Mouse (Mus musculus): ENCODE measurements around the gene Ajap1. TPM values are rescaled to one million over a fixed set of nuclear protein-coding genes. Genes with fewer than 3 reads are reported as not detected.

Ajap1 gene
- total RNA-seq (2021), result under 1 TPM; 0.11 to 0.17 TPM

GRCm38 (mm10) chr4:153482459-153483338 lies at the start of gene Ajap1:
TSS of gene Ajap1 (minus strand) at chr4:153482811.
- intact Hi-C loops (cut with DNase I), result loop anchor here (5.0 kb wide), 2 partner anchors 305 to 950 kb away; no protein-coding TSS in a partner anchor
- no peak for DNase-seq

DNA sequence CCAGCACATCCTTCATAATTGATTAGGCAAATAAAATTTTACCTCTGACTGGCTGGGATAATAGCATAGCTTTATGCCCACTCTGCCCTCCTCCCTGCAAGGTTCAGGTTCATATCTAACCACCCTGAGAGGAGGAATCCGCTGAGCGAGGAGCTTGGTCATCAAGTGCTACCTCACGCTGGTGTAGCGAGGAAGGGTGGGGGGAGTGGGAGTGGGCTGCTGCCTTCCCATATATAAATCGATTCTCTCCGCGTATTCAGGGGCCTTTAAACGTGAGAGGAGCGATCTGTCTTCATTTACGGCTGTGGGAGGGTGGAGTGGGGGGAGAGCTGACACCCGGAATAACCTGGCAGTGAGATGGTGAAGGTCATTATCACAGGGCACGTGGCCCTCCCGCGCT lies 47.9 kb upstream of the Ajap1 start:
- no peak for DNase-seq
- intact Hi-C loops (cut with DNase I), result no loop called here

DNA sequence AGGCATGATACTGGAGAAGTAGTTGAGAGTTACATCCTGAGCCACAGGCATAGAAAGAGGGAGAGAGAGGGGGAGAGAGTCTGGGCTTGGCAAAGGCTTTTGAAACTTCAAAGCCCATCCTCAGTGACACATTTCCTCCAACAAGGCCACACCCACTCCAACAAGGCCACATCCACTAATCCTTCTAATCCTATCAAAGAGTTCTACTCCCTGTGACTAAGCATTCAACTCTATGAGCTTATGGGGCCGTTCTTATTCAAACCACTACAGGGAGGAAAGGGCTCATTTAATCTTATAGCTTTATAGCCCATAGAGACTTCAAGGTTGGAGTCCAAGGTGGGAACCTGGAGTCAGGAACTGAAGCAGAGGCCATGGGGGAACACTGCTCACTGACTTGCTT lies 39.0 kb upstream of the Ajap1 start:
- intact Hi-C loops (cut with DNase I), result no loop called here
- no peak for DNase-seq

DNA sequence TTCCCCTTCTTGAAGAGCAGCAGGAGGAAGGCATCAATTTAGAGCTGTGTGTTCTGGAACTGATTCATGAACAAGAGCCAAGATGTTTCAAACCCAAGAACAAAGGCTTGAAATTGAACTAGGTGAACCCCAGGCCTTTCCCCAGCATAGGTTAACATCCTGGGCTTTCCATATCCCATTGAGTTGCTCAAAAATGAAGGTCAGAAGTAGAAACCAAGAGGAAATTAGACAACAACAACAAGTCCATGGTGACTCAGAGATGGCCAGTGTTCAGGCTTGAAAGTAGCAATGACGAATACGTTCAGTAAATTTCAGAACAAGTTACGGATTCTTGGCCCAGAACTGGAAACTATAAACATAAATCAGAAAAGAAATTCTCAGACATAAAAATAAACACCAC lies 37.3 kb upstream of the Ajap1 start:
- no peak for DNase-seq
- intact Hi-C loops (cut with DNase I), result no loop called here

DNA sequence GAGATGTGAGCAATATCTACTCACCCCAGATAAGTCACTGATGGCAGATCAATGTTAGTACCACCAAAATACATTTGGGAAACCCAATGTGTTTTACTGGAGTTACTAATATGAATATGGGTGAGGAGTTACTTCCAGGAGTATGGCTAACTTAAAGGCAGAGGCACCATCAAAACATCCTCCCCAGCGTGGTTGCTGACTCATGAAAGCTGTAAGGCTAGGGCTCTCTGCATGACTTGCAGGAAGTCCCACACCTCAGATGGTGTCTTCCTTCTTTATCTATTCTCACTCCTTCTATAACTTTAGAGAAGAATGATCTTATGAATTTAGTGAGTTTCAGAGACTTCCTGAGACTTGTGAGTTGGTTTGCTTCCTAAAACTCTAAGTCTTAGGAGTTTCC lies 36.7 kb upstream of the Ajap1 start:
- no peak for DNase-seq
- intact Hi-C loops (cut with DNase I), result no loop called here

GRCm38 (mm10) chr4:153515786-153516185 lies 33.2 kb upstream of the Ajap1 start:
- no peak for DNase-seq

DNA sequence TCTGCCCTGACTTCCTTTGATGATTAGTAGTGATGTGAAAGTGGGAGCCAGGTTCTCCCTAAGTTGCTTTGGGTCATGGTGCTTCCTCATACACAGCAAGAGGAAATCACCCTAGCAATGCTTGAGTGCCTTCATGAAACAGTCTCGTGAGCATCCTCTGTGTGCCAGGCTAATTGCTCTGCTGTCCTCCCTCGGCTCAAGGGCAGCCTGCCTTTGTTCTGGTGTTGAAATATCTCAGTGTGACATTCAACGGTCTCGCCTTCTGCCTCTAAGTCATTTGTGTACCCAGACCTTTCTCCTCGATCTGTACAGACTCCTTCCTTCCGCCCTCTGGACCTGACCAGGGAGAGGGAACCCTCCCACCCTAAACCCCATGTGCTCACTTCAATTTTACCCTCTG lies 31.5 kb upstream of the Ajap1 start:
- intact Hi-C loops (cut with DNase I), result no loop called here
- DNase-seq, result no peak

More at GRCm38 (mm10) chr4:153515786-153516185, 33.2 kb upstream of the Ajap1 start:
- intact Hi-C loops (cut with DNase I), result no loop called here

- DNase-seq, result no peak
- intact Hi-C loops (cut with DNase I), result no loop called here
Observed at GRCm38 (mm10) chr4:153511530-153511929, 28.9 kb upstream of the Ajap1 start.

DNA sequence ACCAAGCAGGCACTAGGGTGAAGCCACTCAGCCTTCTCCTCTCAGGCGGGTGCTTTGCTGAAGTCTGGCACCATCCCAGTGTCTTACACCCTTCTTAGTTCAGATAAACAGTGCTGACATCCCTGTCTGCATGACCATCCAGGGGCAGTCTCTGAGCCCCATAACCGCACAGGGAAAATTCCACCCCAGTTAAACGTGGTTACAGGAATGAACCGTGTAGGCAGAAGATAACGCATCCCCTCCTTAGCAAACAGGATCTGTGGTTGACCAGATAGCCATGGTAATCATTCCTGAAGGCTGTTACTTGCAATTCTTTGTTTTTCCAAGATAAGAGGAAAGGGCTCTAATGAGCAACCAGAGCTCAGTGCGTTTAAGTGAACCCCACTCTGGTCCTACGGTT lies 19.3 kb upstream of the Ajap1 start:
- intact Hi-C loops (cut with DNase I), result no loop called here
- DNase-seq, result no peak

DNA sequence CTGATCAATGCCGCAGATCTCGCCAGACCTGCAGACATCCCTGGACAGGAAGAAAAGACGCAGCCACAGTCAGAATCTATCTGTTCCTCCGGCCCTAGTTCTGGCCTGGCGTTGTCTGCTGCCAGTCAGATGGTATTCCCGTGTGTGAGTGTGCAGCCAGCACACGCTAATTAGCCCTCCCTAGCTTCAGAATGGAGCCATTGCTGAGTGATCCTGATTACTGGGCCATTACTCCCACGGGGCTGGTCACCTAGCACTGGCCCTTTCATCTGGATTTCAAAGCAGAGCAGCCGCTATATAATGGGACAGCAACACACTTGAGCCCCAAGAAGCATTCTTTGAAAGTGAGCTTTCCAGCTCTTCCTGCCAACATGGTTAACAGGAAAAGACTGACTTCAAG lies 9.8 kb upstream of the Ajap1 start:
- intact Hi-C loops (cut with DNase I), result no loop called here
- DNase-seq, result no peak

GRCm38 (mm10) chr4:153489116-153489515 lies 6.5 kb upstream of the Ajap1 start:
- DNase-seq, result no peak
- intact Hi-C loops (cut with DNase I), result no loop called here

DNA sequence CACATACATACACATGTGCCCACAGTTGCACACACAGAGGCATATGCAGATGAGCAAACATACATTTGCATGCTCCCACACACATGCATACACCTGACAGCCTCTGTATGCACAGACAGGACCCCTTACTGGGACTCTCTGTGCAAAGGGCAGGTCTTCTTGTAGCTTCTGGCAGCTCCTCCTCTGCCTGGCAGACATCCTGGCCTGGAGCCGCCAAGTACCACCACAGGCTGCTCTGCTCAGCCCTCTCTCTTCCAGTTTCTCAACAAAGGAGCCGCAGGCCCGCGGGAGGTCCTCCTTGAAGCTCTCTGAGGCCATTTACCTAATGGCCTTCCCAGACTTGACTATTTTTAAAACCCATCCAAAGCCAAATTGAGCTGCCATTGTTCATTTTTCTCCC lies 3.3 kb upstream of the Ajap1 start:
- DNase-seq, result no peak
- intact Hi-C loops (cut with DNase I), result no loop called here

DNA sequence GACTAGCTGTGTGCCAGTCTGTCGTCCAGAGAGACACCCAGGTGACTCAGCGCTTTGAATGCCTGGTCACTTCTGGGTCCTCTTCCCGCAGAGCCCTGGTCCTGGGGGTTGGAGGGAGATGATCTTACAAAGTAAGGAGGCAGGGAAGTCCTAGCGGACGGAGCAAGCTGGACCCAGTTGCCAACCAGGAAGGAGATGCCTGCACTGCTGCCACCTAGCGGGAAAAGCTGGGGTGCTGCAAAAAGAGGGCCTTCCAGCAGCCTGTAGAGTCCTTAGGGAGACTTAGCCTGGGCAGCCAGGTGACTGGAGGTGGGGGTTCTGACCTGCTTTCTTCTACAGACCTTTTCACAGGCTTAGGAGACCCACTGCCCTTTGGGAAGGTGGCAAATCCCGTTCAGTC lies 1.8 kb upstream of the Ajap1 start:
- peak; percentile 53 to 64 for DNase-seq
- intact Hi-C loops (cut with DNase I), result loop anchor here (5.0 kb wide), 2 partner anchors 307 to 952 kb away; no protein-coding TSS in a partner anchor

DNA sequence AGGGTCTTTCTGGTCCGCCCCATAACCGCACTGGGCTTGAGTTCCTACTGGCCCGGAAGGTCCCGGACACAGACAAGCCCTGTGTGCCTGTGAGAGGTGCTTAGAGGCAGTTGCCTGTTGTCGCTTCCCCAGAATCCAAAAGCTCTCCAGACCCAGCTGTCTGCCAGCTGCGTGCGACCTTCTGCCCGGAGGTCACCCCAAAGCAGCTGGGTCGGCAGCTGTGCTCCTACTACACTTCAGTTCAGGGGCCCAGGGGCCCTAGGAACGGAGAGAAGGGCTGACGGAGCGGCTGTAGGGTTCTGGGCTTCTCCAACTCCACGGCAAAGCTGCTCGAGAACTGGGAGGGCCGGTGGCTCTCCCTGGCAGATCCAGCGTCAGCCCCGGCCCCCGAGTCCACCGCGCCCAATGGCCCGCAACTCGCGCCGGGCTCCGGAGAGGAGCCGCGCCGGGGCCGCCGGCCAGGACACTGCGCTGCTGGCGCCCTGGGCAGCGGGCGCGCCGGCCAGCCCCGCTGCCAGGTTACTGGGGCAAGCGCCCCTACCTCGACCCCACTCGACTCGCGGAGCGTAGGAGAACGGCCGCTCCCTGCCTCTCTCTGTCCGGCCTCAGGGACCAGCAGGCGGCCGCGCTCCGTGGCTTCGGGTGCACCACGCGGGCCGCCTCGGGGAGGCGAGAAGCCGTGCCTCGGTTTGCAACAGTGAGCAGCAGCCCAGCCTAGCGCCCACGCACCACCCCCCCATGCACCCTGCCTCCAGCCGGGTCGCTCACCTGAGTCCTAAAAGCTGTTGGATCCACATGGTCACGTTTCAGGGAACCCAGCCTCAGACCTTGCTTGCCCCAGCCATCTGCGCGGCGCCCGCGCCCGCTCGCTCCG lies 1.0 kb downstream of the Ajap1 start:
- intact Hi-C loops (cut with DNase I), result loop anchor here (5.0 kb wide), 2 partner anchors 304 to 949 kb away; no protein-coding TSS in a partner anchor
- DNase-seq, result no peak

DNA sequence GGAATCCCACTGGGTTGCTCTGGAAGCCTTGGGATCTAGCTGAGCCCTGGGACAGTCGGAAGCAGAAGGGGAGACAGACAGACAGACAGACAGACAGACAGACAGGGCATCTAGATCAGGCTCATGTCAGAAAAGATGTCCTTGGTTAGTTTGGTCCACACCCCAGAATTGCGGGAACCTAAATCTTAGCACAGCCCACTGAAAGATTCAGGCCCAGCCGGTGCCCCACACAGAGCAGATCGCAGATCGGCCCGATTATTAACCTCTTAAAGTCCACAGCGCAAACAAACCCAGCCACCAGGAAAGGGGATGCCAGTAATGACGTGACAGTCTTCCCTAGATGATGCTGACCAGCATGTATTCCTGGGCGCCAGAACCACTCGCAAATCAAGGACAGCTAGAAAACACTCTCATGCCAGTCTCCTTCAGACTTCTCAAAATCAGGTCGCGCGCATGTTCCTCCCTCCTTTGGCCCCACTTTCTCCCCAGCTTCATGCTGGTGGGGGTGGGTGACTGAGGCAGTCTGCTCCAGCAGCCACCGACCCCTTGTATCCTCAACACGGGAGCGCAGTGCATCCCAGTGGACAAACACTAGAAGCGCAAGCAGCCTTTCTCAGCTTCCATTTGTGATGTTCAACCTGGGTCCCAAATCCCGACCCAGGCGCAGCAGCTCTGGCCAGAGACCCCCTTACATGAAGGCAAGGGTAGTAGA lies 1.9 kb downstream of the Ajap1 start:
- intact Hi-C loops (cut with DNase I), result loop anchor here (5.0 kb wide), 2 partner anchors 303 to 948 kb away; no protein-coding TSS in a partner anchor
- no peak for DNase-seq

DNA sequence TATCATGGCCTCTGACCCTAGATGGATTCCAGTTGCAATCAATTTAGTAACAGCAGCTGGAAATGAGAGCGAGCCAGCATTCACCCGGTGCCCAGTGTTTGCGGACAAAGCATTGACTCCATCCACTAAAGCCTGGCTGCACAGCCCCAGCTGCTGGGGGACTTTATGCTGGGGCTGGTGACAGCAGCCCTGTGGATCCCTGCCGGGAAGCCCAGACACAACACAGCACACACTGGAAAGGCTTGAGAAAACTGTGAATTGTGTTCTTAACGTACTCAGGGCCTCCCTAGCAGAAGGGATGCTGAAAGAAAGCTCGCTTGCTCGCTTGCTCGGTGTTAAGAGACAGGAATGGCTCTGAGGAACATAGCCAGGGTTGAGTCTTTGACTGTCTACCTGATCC lies 3.5 kb downstream of the Ajap1 start:
- no peak for DNase-seq
- intact Hi-C loops (cut with DNase I), result no loop called here

DNA sequence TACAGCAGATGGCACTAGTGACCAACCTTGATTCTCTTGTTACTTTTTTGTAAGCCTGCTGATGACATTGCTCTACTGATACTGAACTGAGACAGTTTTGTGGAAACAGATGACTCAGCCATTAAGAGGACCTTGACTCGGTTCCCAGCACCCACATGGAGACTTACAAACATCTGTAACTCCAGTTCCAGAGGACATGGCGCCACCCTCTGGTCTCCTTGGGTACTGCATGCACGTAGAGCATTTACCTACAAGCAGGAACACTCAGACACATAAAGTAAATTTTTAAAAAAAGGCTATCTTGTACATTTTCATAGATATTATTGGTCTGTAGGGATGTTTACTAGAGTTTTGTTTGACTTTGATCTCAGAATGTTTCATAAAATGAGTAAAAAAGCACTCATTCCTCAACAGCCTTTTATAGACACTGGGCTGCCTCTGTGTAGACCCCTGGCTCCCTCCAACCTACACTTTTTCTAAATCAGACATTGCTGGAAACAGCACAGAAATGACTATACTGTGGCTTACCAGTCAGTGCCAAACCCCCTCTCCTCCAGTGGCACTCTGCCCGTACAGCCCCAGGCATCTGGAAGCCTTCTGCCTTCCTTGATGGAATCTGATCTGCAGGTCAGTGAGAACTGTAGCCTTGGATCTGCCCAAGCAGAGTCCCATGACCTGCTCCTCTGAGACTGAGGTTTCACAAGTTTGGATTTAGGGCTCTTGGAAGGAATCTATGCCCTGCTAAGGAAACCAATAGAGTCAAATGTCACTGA lies 8.9 kb downstream of the Ajap1 start:
- intact Hi-C loops (cut with DNase I), result no loop called here
- DNase-seq, result no peak

DNA sequence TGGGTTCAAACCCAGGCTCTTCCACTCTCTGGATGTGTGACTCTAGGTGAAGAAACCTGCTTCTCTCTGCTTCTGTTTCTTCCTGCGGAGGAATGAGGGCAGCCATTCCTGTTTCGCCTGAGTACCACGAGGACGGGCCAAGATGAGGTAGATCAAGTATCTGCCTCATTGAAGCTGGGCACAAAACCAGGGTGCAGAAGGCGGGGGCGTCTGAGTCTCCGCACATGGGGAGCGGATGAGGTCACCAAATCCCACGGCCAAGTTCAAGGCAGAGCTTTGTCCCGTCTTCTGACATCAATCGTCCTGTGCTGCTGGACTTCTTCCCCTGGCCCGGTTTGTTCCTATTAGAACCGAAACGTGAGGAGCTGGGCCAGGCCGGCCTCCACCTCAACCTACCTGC lies 12.9 kb downstream of the Ajap1 start:
- intact Hi-C loops (cut with DNase I), result no loop called here

GRCm38 (mm10) chr4:153459934-153460333 lies 22.7 kb downstream of the Ajap1 start:
- no peak for DNase-seq
- intact Hi-C loops (cut with DNase I), result no loop called here

More for the DNA sequence above, 12.9 kb downstream of the Ajap1 start:
- no peak for DNase-seq

GRCm38 (mm10) chr4:153459503-153459902 lies 23.1 kb downstream of the Ajap1 start:
- intact Hi-C loops (cut with DNase I), result no loop called here
- no peak for DNase-seq
